Mouse (Mus musculus) brain, embryonic 14.5 days (tissue): Measurements from ENCODE around the gene Btbd11.

Source experiments
- CTCF ChIP-seq: fragments of 200-500 bp; IDR thresholded peaks from 2 replicates; pipeline ENCODE4 v1.5.1; 2012; ENCODE audit warnings: inconsistent platforms, mild to moderate bottlenecking, moderate library complexity, borderline replicate concordance; ENCODE audit not compliant: insufficient read depth, insufficient read length; ENCODE audit errors: extremely low read depth
- POLR2A ChIP-seq: fragments of 200-500 bp; IDR thresholded peaks from 2 replicates; pipeline ENCODE4 v1.6.1; 2012; ENCODE audit warnings: mild to moderate bottlenecking, inconsistent platforms, borderline replicate concordance; ENCODE audit not compliant: poor library complexity, insufficient read depth, insufficient read length, severe bottlenecking; ENCODE audit errors: extremely low read depth

GRCm38 (mm10) chr10:85460736-85461135, 74.1 kb downstream of the Btbd11 start:
- TF ChIP-seq CTCF, result no peak
- no peak for TF ChIP-seq POLR2A
